Mouse (Mus musculus) gastrocnemius, postnatal 14 days (tissue): ENCODE measurements at regions not wholly inside any gene's neighbourhood (a gene's known extent, or its start where the extent isn't known, plus 50 kb on each side); places are given as distances from the start of the nearest gene placed in this dataset.
"Not testable (repeated sequence)": the region's sequence is repeated elsewhere in the genome, so short reads cannot be mapped to it uniquely, and the experiment has no call there.

Experiments
- DNase-seq: peaks from one replicate; pipeline ENCODE4 v3.0.0; 2021; ENCODE audit warnings: mixed read lengths
- intact Hi-C: fragments of 180-260 bp; cut with DNase I; formaldehyde crosslinking; loops from one replicate; pipeline ENCODE4 v1.15.1; 2025; ENCODE audit warnings: low total_unique reads

GRCm38 (mm10) chr7:64011563-64012267 lies 73.0 kb upstream of the Klf13 start:
- no peak for DNase-seq
- intact Hi-C loops = no loop called here

DNA sequence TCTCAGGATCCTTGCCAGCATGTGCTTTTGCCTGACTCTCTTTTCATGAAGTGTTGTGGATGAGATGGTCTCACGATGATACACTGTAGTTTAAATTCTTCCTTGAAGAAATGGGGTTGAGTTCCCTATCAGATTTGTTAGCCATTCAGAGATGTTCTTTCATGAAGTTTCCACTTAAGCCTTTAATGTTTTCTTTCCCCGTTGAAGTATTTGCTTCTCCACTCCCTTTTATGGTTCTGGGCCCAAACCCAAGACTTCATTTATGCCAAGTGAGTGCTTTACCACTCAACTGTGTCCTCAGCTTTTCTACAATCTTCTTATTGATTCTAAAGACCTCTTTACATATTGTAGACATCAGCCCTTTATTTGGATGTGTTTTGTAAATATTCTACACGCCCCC lies 71.9 kb upstream of the Klf13 start:
- no peak for DNase-seq
- intact Hi-C loops = no loop called here

DNA sequence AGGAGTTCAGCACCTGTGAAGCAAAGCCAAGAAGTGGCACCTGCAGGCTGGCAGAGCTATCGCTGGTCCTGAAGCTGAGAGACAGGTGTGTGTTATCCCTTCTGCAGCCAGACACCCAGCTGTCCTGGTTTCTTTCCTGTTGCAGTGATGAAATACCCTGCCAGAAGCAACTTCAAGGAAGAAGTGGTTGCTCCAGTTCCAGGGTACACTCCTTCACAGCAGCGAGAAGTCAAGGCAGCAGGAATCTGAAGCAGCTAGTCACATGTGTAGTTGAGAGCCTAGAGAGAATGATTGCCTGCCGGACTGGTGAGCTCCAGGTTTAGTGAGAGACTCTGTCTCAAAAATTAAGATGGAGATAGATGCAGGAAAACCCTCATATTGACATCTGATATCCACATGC lies 69.1 kb upstream of the Klf13 start:
- intact Hi-C loops = no loop called here
- no peak for DNase-seq

GRCm38 (mm10) chr7:64006935-64007334 lies 68.2 kb upstream of the Klf13 start:
- DNase-seq = no peak
- intact Hi-C loops = no loop called here

DNA sequence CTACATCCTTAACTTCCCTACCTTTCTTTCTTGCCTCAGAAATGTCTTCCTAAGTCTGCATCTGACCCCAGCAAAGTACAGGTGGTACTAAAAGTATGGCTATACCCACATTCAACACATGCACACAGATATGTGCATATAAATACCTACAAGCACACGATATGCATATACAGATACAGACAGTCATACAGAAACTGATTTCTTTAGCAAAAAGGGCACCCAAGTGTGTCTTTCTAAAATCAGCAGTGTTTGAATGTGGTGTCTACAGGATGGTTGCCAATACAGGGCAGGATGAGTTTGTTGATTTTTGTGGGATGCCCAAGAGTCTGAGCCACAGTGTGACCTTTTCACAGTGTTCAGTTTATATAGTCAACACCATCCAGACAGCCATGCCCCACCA lies 67.0 kb upstream of the Klf13 start:
- no peak for DNase-seq
- intact Hi-C loops = no loop called here

DNA sequence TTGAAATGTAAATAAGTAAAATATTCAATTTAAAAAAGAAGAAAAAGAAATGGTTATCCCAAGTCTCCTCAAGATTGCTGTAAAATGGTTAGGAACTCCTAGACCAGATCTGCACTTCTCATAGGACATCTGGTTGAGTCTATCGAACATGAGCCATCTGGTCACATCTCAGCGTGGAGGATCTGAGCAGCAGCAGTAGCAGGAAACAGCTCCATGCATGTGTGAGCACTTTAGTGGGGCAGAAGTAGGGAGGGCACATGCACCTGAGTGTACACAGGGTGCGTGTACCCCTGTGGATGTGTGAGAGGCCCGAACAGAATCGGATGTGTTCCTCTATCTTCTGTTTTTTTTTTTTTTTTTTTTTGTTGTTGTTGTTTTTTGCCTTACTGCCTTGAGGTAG lies 65.2 kb upstream of the Klf13 start:
- no peak for DNase-seq
- intact Hi-C loops = no loop called here

GRCm38 (mm10) chr7:64001611-64002111 lies 62.9 kb upstream of the Klf13 start:
- DNase-seq = no peak
- intact Hi-C loops = no loop called here

DNA sequence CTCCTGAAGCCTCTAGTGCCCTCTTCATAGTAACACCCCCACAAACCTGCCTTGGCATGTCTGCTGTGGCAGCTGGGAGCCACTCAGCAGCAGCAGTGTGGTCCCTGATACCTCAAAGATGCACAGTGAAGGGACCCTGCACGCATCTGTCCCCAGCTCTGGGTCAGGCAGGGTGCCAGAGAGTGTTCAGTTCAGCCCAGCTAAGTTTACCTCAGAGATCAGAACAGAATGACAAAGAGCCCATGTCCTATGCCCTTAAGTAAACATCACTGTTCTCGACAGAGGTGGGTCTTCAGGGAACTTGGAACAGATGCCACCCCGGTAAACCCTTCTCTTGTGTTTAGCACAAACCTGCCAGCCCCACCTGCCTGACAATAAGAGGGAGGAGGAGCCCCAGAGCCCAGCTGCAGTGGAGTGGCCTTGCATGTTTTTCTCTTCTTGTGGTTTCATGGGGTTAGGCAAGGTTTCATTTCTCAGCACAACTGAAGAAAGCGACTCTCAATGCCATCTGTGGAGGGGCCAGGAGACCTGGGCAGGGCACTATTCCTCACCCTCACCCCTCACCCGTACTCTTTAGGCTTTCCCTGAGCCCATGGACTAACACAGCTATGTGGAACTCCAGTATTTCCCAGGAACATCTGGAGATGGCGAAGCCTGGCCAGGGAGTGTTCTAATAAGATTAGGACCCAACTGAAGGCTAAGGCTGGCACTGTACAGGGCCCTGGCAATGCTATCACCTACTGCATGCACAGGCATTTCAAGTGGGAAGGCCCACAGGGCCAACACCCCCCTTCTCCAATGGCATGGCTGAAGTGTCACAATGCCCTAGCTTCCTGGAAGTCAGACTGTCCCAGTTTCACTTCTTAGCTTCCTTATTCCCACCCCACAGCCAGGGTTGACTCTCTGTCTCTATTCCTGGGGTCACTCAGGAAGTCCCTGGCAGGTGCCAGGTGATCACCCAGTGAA lies 60.6 kb upstream of the Klf13 start:
- intact Hi-C loops = no loop called here
- DNase-seq = no peak

- intact Hi-C loops = no loop called here
Observed at GRCm38 (mm10) chr7:63997997-63998396, 59.3 kb upstream of the Klf13 start.

GRCm38 (mm10) chr7:63996581-63997098 lies 57.9 kb upstream of the Klf13 start:
- intact Hi-C loops = no loop called here
- DNase-seq = no peak

More at GRCm38 (mm10) chr7:63997997-63998396, 59.3 kb upstream of the Klf13 start:
- DNase-seq = no peak

DNA sequence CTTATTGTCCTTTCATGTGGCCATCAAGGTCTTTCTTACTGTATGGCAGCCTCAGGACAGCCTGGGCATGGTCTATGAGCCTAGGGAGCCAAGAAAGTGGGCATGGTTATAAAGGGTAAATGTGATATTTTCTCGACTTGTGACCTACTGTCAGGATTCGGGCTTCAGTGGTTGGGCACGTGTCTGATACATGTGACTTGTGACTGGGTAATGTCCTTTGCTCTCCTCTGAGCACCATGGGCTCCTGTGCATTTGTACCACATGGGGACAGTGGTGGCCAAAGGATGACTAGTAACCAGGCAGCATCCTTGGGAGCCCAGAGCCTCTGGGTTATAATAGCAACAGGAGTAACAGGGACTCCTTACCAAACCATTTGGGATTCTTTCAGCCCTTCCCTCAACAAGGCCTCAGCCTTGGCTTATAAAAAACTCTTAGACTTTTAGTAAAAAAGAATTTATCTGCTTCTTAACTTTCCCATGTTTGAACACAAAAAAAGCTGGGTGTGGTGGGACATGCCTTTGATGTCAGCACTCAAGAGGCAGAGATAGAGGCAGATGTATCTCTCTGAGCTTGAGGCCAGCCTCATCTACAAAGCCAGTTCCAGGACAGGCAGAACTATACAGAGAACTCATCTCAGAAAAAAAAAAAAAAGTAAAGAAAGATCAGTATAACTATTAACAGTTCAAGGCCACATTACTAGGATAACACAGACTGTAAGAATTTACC lies 56.7 kb upstream of the Klf13 start:
- intact Hi-C loops = no loop called here

DNA sequence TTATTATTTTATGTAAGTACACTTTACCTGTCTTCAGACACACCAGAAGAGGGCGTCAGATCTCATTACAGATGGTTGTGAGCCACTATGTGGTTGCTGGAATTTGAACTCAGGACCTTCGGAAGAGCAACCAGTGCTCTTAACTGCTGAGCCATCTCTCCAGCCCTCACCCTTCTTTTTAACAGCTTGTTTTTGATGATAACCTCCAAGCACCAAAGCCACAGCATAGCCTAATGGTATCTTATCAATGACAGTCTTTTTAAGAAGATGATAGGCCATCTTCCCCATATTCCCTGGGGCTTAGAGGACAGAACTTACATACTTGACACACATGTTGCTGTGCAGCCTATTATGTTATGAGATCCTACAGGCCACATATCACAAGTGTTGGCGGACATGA lies 56.1 kb upstream of the Klf13 start:
- DNase-seq, intact Hi-C loops: not testable (repeated sequence)

More for the DNA sequence above, 56.7 kb upstream of the Klf13 start:
- no peak for DNase-seq

- no peak for DNase-seq
- intact Hi-C loops = no loop called here
Observed at GRCm38 (mm10) chr7:63992155-63992554, 53.4 kb upstream of the Klf13 start.

GRCm38 (mm10) chr7:63991085-63992010 lies 52.6 kb upstream of the Klf13 start:
- intact Hi-C loops = no loop called here
- no peak for DNase-seq

- no peak for DNase-seq
- intact Hi-C loops = no loop called here
Observed at GRCm38 (mm10) chr7:63990312-63991028, 51.8 kb upstream of the Klf13 start.

DNA sequence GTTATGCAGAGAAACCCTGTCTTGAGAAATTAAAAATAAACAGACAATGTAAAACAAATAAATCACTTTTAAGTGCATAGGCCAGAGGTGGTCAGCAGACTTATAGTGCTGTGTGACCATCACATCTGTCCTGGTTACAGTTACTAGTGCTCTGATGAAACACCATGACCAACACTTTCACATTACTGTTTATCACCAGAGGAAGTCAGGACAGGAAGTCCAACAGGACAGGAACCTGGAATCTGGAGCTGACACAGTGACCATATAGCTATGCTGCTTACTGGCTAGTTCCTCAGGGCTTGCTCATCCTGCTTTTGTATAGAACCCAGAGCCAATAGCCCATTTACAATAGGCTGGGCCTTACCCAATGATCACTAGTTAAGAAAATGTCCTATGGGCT lies 51.0 kb upstream of the Klf13 start:
- no peak for DNase-seq
- intact Hi-C loops = no loop called here
